Mouse (Mus musculus): Measurements from ENCODE around the gene Hipk3. TPM values are rescaled to one million over a fixed set of nuclear protein-coding genes. Genes with fewer than 3 reads are reported as not detected.

Hipk3 gene
- polyA plus RNA-seq, 1 experiment from 2014 or later: 6.5 TPM

- no peak overlapping the region for H3K9ac ChIP-seq
- no peak overlapping the region for H3K4me2 ChIP-seq
- peaks cover 8% of the 10 kb centered on the region; the same call in 1 of the 2 replicates for H3K4me1 ChIP-seq (replicated peaks)
- 33% methylated on average over 1 of the region's 1 CpGs for whole genome bisulfite sequencing (ENCODE audit: insufficient replicate concordance)
- peaks cover 18% of the 10 kb centered on the region for H3K36me3 ChIP-seq (replicated peaks)
- ATAC-seq (ENCODE audit: insufficient read depth): no peak
- H3K9me3 ChIP-seq (replicated peaks): no peaks in the 10 kb centered on the region
- no peaks in the 10 kb centered on the region for H3K27me3 ChIP-seq
- H3K4me3 ChIP-seq (replicated peaks): no peak overlapping the region
- no peak overlapping the region for H3K27ac ChIP-seq (replicated peaks)
Measured at GRCm38 (mm10) chr2:104446016-104446415, 48.2 kb downstream of the Hipk3 start.

- Histone ChIP-seq H3K4me2 (no peak overlapping the region), H3K4me3 (replicated peaks) (no peak overlapping the region), H3K27ac (replicated peaks) (no peak overlapping the region), H3K36me3 (replicated peaks) (peaks cover 25% of the 10 kb centered on the region), H3K27me3 (no peaks in the 10 kb centered on the region), H3K9ac (no peak overlapping the region), H3K9me3 (replicated peaks) (no peaks in the 10 kb centered on the region), H3K4me1 (replicated peaks) (0 out of 2 replicates have a peak, but pooled peaks cover 3% of the 10 kb centered on the region)
- ATAC-seq (ENCODE audit: insufficient read depth): peak; percentile 49; the same call in 1 of the 2 replicates
- 25% methylated on average over 2 of the region's 2 CpGs for WGBS (ENCODE audit: insufficient replicate concordance)
Measured at GRCm38 (mm10) chr2:104444776-104445175, 49.5 kb downstream of the Hipk3 start.

GRCm38 (mm10) chr2:104442341-104442740 is 51.9 kb downstream of the Hipk3 start:
- Histone ChIP-seq H3K27me3 (no peaks in the 10 kb centered on the region), H3K9me3 (replicated peaks) (no peaks in the 10 kb centered on the region), H3K4me1 (replicated peaks) (no peaks in the 10 kb centered on the region), H3K36me3 (replicated peaks) (peaks cover 43% of the 10 kb centered on the region), H3K27ac (replicated peaks) (no peak overlapping the region), H3K4me3 (replicated peaks) (no peak overlapping the region), H3K4me2 (no peak overlapping the region), H3K9ac (no peak overlapping the region)
- 58% methylated on average over 4 of the region's 4 CpGs for WGBS (ENCODE audit: insufficient replicate concordance)
- no peak for ATAC-seq (ENCODE audit: insufficient read depth)

GRCm38 (mm10) chr2:104436226-104436625 is 58.0 kb downstream of the Hipk3 start:
- Histone ChIP-seq H3K4me2 (no peak overlapping the region), H3K9ac (no peak overlapping the region), H3K4me1 (replicated peaks) (no peaks in the 10 kb centered on the region), H3K9me3 (replicated peaks) (no peaks in the 10 kb centered on the region), H3K27ac (replicated peaks) (no peak overlapping the region), H3K36me3 (replicated peaks) (peaks cover 68% of the 10 kb centered on the region), H3K27me3 (no peaks in the 10 kb centered on the region), H3K4me3 (replicated peaks) (no peak overlapping the region)
- no peak for ATAC-seq (ENCODE audit: insufficient read depth)
- WGBS (ENCODE audit: insufficient replicate concordance): 81% methylated on average over 3 of the region's 3 CpGs

- WGBS (ENCODE audit: insufficient replicate concordance): 76% methylated on average over 6 of the region's 6 CpGs
- H3K36me3 ChIP-seq (replicated peaks): peaks cover 56% of the 10 kb centered on the region
- H3K9me3 ChIP-seq (replicated peaks): no peaks in the 10 kb centered on the region
- H3K4me1 ChIP-seq (replicated peaks): no peaks in the 10 kb centered on the region
- H3K9ac ChIP-seq: no peak overlapping the region
- H3K4me3 ChIP-seq (replicated peaks): no peak overlapping the region
- no peak for ATAC-seq (ENCODE audit: insufficient read depth)
- no peak overlapping the region for H3K27ac ChIP-seq (replicated peaks)
- no peak overlapping the region for H3K4me2 ChIP-seq
- H3K27me3 ChIP-seq: no peaks in the 10 kb centered on the region
Measured at GRCm38 (mm10) chr2:104431067-104431466, 63.2 kb downstream of the Hipk3 start.

GRCm38 (mm10) chr2:104430566-104430965 is 63.7 kb downstream of the Hipk3 start:
- H3K4me2 ChIP-seq: no peak overlapping the region
- H3K9me3 ChIP-seq (replicated peaks): no peaks in the 10 kb centered on the region
- H3K4me1 ChIP-seq (replicated peaks): no peaks in the 10 kb centered on the region
- no peak for ATAC-seq (ENCODE audit: insufficient read depth)
- H3K27ac ChIP-seq (replicated peaks): no peak overlapping the region
- no peaks in the 10 kb centered on the region for H3K27me3 ChIP-seq
- H3K36me3 ChIP-seq (replicated peaks): peaks cover 52% of the 10 kb centered on the region
- 88% methylated on average over 5 of the region's 5 CpGs for WGBS (ENCODE audit: insufficient replicate concordance)
- no peak overlapping the region for H3K9ac ChIP-seq
- H3K4me3 ChIP-seq (replicated peaks): no peak overlapping the region

- 73% methylated on average over 3 of the region's 3 CpGs for WGBS (ENCODE audit: insufficient replicate concordance)
- Histone ChIP-seq H3K27me3 (no peaks in the 10 kb centered on the region), H3K36me3 (replicated peaks) (peaks cover 23% of the 10 kb centered on the region), H3K4me3 (replicated peaks) (no peak overlapping the region), H3K9me3 (replicated peaks) (no peaks in the 10 kb centered on the region), H3K9ac (no peak overlapping the region), H3K4me1 (replicated peaks) (no peaks in the 10 kb centered on the region), H3K4me2 (no peak overlapping the region), H3K27ac (replicated peaks) (no peak overlapping the region)
- no peak for ATAC-seq (ENCODE audit: insufficient read depth)
Measured at GRCm38 (mm10) chr2:104426112-104426511, 68.1 kb downstream of the Hipk3 start.

- Histone ChIP-seq H3K4me3 (replicated peaks) (no peak overlapping the region), H3K27me3 (0 out of 2 replicates have a peak, but pooled peaks cover 6% of the 10 kb centered on the region), H3K27ac (replicated peaks) (no peak overlapping the region), H3K4me2 (no peak overlapping the region), H3K36me3 (replicated peaks) (no peaks in the 10 kb centered on the region; the same call in 1 of the 2 replicates), H3K4me1 (replicated peaks) (no peaks in the 10 kb centered on the region), H3K9me3 (replicated peaks) (no peaks in the 10 kb centered on the region), H3K9ac (no peak overlapping the region)
- no peak for ATAC-seq (ENCODE audit: insufficient read depth)
- 11% methylated on average over 1 of the region's 1 CpGs for WGBS (ENCODE audit: insufficient replicate concordance)
Measured at GRCm38 (mm10) chr2:104422230-104422629, 72.0 kb downstream of the Hipk3 start.

- no peak for ATAC-seq (ENCODE audit: insufficient read depth)
- Histone ChIP-seq H3K27me3 (0 out of 2 replicates have a peak, but pooled peaks cover 6% of the 10 kb centered on the region), H3K4me3 (replicated peaks) (no peak overlapping the region), H3K9ac (no peak overlapping the region), H3K9me3 (replicated peaks) (no peaks in the 10 kb centered on the region), H3K4me1 (replicated peaks) (no peaks in the 10 kb centered on the region), H3K36me3 (replicated peaks) (no peaks in the 10 kb centered on the region; the same call in 1 of the 2 replicates), H3K27ac (replicated peaks) (no peak overlapping the region), H3K4me2 (no peak overlapping the region)
- WGBS (ENCODE audit: insufficient replicate concordance): 14% methylated on average over 4 of the region's 4 CpGs
Measured at GRCm38 (mm10) chr2:104420805-104421204, 73.4 kb downstream of the Hipk3 start.

- Histone ChIP-seq H3K36me3 (replicated peaks) (no peaks in the 10 kb centered on the region; the same call in 1 of the 2 replicates), H3K9me3 (replicated peaks) (no peaks in the 10 kb centered on the region), H3K27me3 (0 out of 2 replicates have a peak, but pooled peaks cover 6% of the 10 kb centered on the region), H3K4me3 (replicated peaks) (no peak overlapping the region), H3K9ac (no peak overlapping the region), H3K4me2 (no peak overlapping the region), H3K27ac (replicated peaks) (no peak overlapping the region), H3K4me1 (replicated peaks) (no peaks in the 10 kb centered on the region)
- ATAC-seq (ENCODE audit: insufficient read depth): no peak
- WGBS (ENCODE audit: insufficient replicate concordance): 60% methylated on average over 1 of the region's 1 CpGs
Measured at GRCm38 (mm10) chr2:104419999-104420398, 74.2 kb downstream of the Hipk3 start.

- Histone ChIP-seq H3K27ac (replicated peaks) (no peak overlapping the region), H3K9ac (no peak overlapping the region), H3K4me3 (replicated peaks) (no peak overlapping the region), H3K4me1 (replicated peaks) (no peaks in the 10 kb centered on the region), H3K27me3 (0 out of 2 replicates have a peak, but pooled peaks cover 6% of the 10 kb centered on the region), H3K4me2 (no peak overlapping the region), H3K36me3 (replicated peaks) (no peaks in the 10 kb centered on the region; the same call in 1 of the 2 replicates), H3K9me3 (replicated peaks) (no peaks in the 10 kb centered on the region)
- ATAC-seq (ENCODE audit: insufficient read depth): no peak
- 65% methylated on average over 2 of the region's 2 CpGs for WGBS (ENCODE audit: insufficient replicate concordance)
Measured at GRCm38 (mm10) chr2:104419411-104419810, 74.8 kb downstream of the Hipk3 start.

- Histone ChIP-seq H3K9me3 (replicated peaks) (no peaks in the 10 kb centered on the region), H3K36me3 (replicated peaks) (no peaks in the 10 kb centered on the region), H3K27ac (replicated peaks) (no peak overlapping the region), H3K4me1 (replicated peaks) (0 out of 2 replicates have a peak, but pooled peaks cover 4% of the 10 kb centered on the region), H3K27me3 (peaks cover 51% of the 10 kb centered on the region), H3K4me3 (replicated peaks) (no peak overlapping the region), H3K4me2 (no peak overlapping the region), H3K9ac (no peak overlapping the region)
- ATAC-seq (ENCODE audit: insufficient read depth): no peak
- 48% methylated on average over 3 of the region's 3 CpGs for WGBS (ENCODE audit: insufficient replicate concordance)
Measured at GRCm38 (mm10) chr2:104413011-104413410, 81.2 kb downstream of the Hipk3 start.

All from liver, embryonic 15.5 days (tissue).